Mouse (Mus musculus): ENCODE measurements around the gene Rasgef1a. TPM values are rescaled to one million over a fixed set of nuclear protein-coding genes. Genes with fewer than 3 reads are reported as not detected.

The Rasgef1a gene
- polyA plus RNA-seq, 1 experiment from 2014 or later = 0.05 TPM

GRCm38 (mm10) chr6:118088750-118089440 lies 77.7 kb downstream of the Rasgef1a start:
- Histone ChIP-seq H3K9ac (no peak overlapping the region), H3K27ac (replicated peaks) (no peak overlapping the region), H3K4me3 (replicated peaks) (no peak overlapping the region), H3K9me3 (replicated peaks) (no peaks in the 10 kb centered on the region), H3K36me3 (replicated peaks) (no peaks in the 10 kb centered on the region), H3K27me3 (no peaks in the 10 kb centered on the region), H3K4me2 (no peak overlapping the region), H3K4me1 (replicated peaks) (no peaks in the 10 kb centered on the region)
- WGBS (ENCODE audit: insufficient replicate concordance) = 75% methylated on average over 17 of the region's 17 CpGs
- ATAC-seq (ENCODE audit: insufficient read depth) = no peak

- 72% methylated on average over 9 of the region's 9 CpGs for WGBS (ENCODE audit: insufficient replicate concordance)
- no peak for ATAC-seq (ENCODE audit: insufficient read depth)
- Histone ChIP-seq H3K9me3 (replicated peaks) (no peaks in the 10 kb centered on the region), H3K27ac (replicated peaks) (no peak overlapping the region), H3K27me3 (no peaks in the 10 kb centered on the region), H3K4me1 (replicated peaks) (no peaks in the 10 kb centered on the region), H3K4me3 (replicated peaks) (no peak overlapping the region), H3K4me2 (no peak overlapping the region), H3K9ac (no peak overlapping the region), H3K36me3 (replicated peaks) (no peaks in the 10 kb centered on the region)
Observed at GRCm38 (mm10) chr6:118090827-118091226, 79.6 kb downstream of the Rasgef1a start.

GRCm38 (mm10) chr6:118097765-118098365 lies 86.6 kb downstream of the Rasgef1a start:
- Histone ChIP-seq H3K9me3 (replicated peaks) (no peaks in the 10 kb centered on the region), H3K27ac (replicated peaks) (no peak overlapping the region)
- WGBS (ENCODE audit: insufficient replicate concordance) = 59% methylated on average over 8 of the region's 8 CpGs

GRCm38 (mm10) chr6:118099311-118099802 lies 88.1 kb downstream of the Rasgef1a start:
- ATAC-seq (ENCODE audit: insufficient read depth) = no peak
- Histone ChIP-seq H3K4me2 (no peak overlapping the region), H3K4me1 (replicated peaks) (no peaks in the 10 kb centered on the region), H3K27me3 (no peaks in the 10 kb centered on the region), H3K9ac (no peak overlapping the region), H3K27ac (replicated peaks) (no peak overlapping the region), H3K36me3 (replicated peaks) (no peaks in the 10 kb centered on the region), H3K4me3 (replicated peaks) (no peak overlapping the region), H3K9me3 (replicated peaks) (no peaks in the 10 kb centered on the region)
- 23% methylated on average over 2 of the region's 2 CpGs for WGBS (ENCODE audit: insufficient replicate concordance)

More at GRCm38 (mm10) chr6:118097765-118098365, 86.6 kb downstream of the Rasgef1a start:
- no peak for ATAC-seq (ENCODE audit: insufficient read depth)
- H3K4me3 ChIP-seq (replicated peaks) = no peak overlapping the region
- H3K36me3 ChIP-seq (replicated peaks) = no peaks in the 10 kb centered on the region
- H3K9ac ChIP-seq = no peak overlapping the region
- H3K27me3 ChIP-seq = no peaks in the 10 kb centered on the region
- H3K4me2 ChIP-seq = no peak overlapping the region
- no peaks in the 10 kb centered on the region for H3K4me1 ChIP-seq (replicated peaks)

GRCm38 (mm10) chr6:118111810-118112209 lies 100.6 kb downstream of the Rasgef1a start:
- Histone ChIP-seq H3K9me3 (replicated peaks) (no peaks in the 10 kb centered on the region), H3K27me3 (no peaks in the 10 kb centered on the region), H3K36me3 (replicated peaks) (peaks cover 12% of the 10 kb centered on the region; the same call in 1 of the 2 replicates), H3K9ac (no peak overlapping the region), H3K4me3 (replicated peaks) (no peak overlapping the region), H3K4me2 (no peak overlapping the region), H3K27ac (replicated peaks) (no peak overlapping the region), H3K4me1 (replicated peaks) (no peaks in the 10 kb centered on the region)
- ATAC-seq (ENCODE audit: insufficient read depth) = no peak
- WGBS (ENCODE audit: insufficient replicate concordance) = 46% methylated on average over 1 of the region's 1 CpGs

- WGBS (ENCODE audit: insufficient replicate concordance) = 70% methylated on average over 1 of the region's 1 CpGs
- Histone ChIP-seq H3K4me3 (replicated peaks) (no peak overlapping the region), H3K9me3 (replicated peaks) (no peaks in the 10 kb centered on the region), H3K4me2 (no peak overlapping the region), H3K9ac (no peak overlapping the region), H3K27me3 (no peaks in the 10 kb centered on the region), H3K4me1 (replicated peaks) (peaks cover 9% of the 10 kb centered on the region), H3K36me3 (replicated peaks) (peaks cover 28% of the 10 kb centered on the region), H3K27ac (replicated peaks) (no peak overlapping the region)
- no peak for ATAC-seq (ENCODE audit: insufficient read depth)
Observed at GRCm38 (mm10) chr6:118122767-118123166, 111.5 kb downstream of the Rasgef1a start.

- H3K36me3 ChIP-seq (replicated peaks) = peaks cover 19% of the 10 kb centered on the region
- no peaks in the 10 kb centered on the region for H3K9me3 ChIP-seq (replicated peaks)
- H3K4me3 ChIP-seq (replicated peaks) = no peak overlapping the region
- no peaks in the 10 kb centered on the region for H3K27me3 ChIP-seq
- H3K9ac ChIP-seq = no peak overlapping the region
- H3K4me2 ChIP-seq = no peak overlapping the region
- peaks cover 24% of the 10 kb centered on the region for H3K4me1 ChIP-seq (replicated peaks)
- no peak for ATAC-seq (ENCODE audit: insufficient read depth)
- H3K27ac ChIP-seq (replicated peaks) = no peak overlapping the region
Observed at GRCm38 (mm10) chr6:118126577-118126976, 115.3 kb downstream of the Rasgef1a start.

GRCm38 (mm10) chr6:118127198-118127597 lies 116.0 kb downstream of the Rasgef1a start:
- Histone ChIP-seq H3K9me3 (replicated peaks) (no peaks in the 10 kb centered on the region), H3K27ac (replicated peaks) (0 out of 2 replicates have a peak overlapping the region, but pooled peaks have one; percentile 48), H3K9ac (no peak overlapping the region), H3K4me3 (replicated peaks) (no peak overlapping the region), H3K27me3 (no peaks in the 10 kb centered on the region), H3K36me3 (replicated peaks) (peaks cover 18% of the 10 kb centered on the region), H3K4me1 (replicated peaks) (peaks cover 27% of the 10 kb centered on the region), H3K4me2 (0 out of 2 replicates have a peak overlapping the region, but pooled peaks have one; percentile 29)
- no peak for ATAC-seq (ENCODE audit: insufficient read depth)
- 32% methylated on average over 7 of the region's 7 CpGs for WGBS (ENCODE audit: insufficient replicate concordance)

- peaks cover 12% of the 10 kb centered on the region; the same call in 1 of the 2 replicates for H3K36me3 ChIP-seq (replicated peaks)
- WGBS (ENCODE audit: insufficient replicate concordance) = 6% methylated on average over 6 of the region's 6 CpGs
- ATAC-seq (ENCODE audit: insufficient read depth) = 0 out of 2 replicates have a peak, but pooled peaks have one; percentile 25
- H3K9me3 ChIP-seq (replicated peaks) = no peaks in the 10 kb centered on the region
- peak overlapping the region; percentile 29 for H3K4me2 ChIP-seq
- no peak overlapping the region for H3K9ac ChIP-seq
- no peaks in the 10 kb centered on the region for H3K27me3 ChIP-seq
- H3K4me3 ChIP-seq (replicated peaks) = no peak overlapping the region
- peaks cover 27% of the 10 kb centered on the region for H3K4me1 ChIP-seq (replicated peaks)
- peak overlapping the region; percentile 48 for H3K27ac ChIP-seq (replicated peaks)
Observed at GRCm38 (mm10) chr6:118127827-118128487, 116.7 kb downstream of the Rasgef1a start.

GRCm38 (mm10) chr6:118130022-118130421 lies 118.8 kb downstream of the Rasgef1a start:
- Histone ChIP-seq H3K9me3 (replicated peaks) (no peaks in the 10 kb centered on the region), H3K27ac (replicated peaks) (no peak overlapping the region), H3K4me2 (no peak overlapping the region), H3K9ac (no peak overlapping the region), H3K4me1 (replicated peaks) (peaks cover 28% of the 10 kb centered on the region), H3K36me3 (replicated peaks) (peaks cover 3% of the 10 kb centered on the region; the same call in 1 of the 2 replicates), H3K27me3 (no peaks in the 10 kb centered on the region), H3K4me3 (replicated peaks) (no peak overlapping the region)
- 35% methylated on average over 2 of the region's 2 CpGs for WGBS (ENCODE audit: insufficient replicate concordance)
- no peak for ATAC-seq (ENCODE audit: insufficient read depth)

GRCm38 (mm10) chr6:118134461-118134860 lies 123.2 kb downstream of the Rasgef1a start:
- Histone ChIP-seq H3K36me3 (replicated peaks) (no peaks in the 10 kb centered on the region), H3K9me3 (replicated peaks) (no peaks in the 10 kb centered on the region), H3K9ac (no peak overlapping the region), H3K27ac (replicated peaks) (no peak overlapping the region), H3K27me3 (no peaks in the 10 kb centered on the region), H3K4me2 (no peak overlapping the region), H3K4me3 (replicated peaks) (no peak overlapping the region), H3K4me1 (replicated peaks) (peaks cover 30% of the 10 kb centered on the region)
- ATAC-seq (ENCODE audit: insufficient read depth) = no peak
- whole genome bisulfite sequencing (ENCODE audit: insufficient replicate concordance) = 68% methylated on average over 1 of the region's 1 CpGs

All from liver, embryonic 15.5 days (tissue).